10 mouse cellular contexts compared by ENCODE assay signal in the genomic region with DNA sequence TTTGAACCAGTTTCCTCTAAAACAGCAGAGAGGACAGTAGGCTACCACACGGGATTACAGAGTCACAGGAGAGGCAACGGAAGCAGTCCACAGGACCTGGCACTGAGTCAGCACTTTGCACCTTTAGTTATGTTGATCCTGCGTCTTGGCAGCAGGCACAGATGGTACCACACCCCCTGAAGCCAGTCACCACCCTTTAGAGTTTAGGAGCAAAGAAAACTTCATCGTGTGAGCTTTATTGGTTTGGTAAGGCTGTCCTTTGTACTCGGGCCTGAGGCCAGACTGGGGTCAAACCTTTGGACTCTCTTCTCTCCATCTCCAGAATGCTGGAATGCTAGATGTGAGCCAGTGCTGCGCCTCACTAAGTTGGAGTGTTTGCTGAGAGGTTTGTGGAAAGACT. TPM values are rescaled to one million over a fixed set of nuclear protein-coding genes. Genes with fewer than 3 reads are reported as not detected.
DNase-seq lines count a peak whose midpoint lies in the region; ATAC-seq and TF ChIP-seq lines count a peak whose summit lies in the region.
"Had no signal": no experiment of that assay in that cellular context is flagged by ENCODE, and none has a peak within 500 bp of the region (broad histone marks: within the 10 kb centered on the region; RNA-seq: fewer than 3 reads in every experiment).

No protein-coding gene starts in this region.

- no peaks in the 10 kb centered on the region for H3K27me3 ChIP-seq in heart, embryonic 13.5 days (replicated peaks)
- H3K27me3 ChIP-seq in heart, embryonic 12.5 days (replicated peaks) = no peaks in the 10 kb centered on the region
- H3K27me3 ChIP-seq in embryonic facial prominence, embryonic 10.5 days (replicated peaks; ENCODE audit: low read depth, poor library complexity, severe bottlenecking) = 0 out of 2 replicates have a peak, but pooled peaks cover 3% of the 10 kb centered on the region
- H3K27me3 ChIP-seq in small intestine, adult 2 months (ENCODE audit: control insufficient read depth, insufficient read depth, low read length) = no peaks in the 10 kb centered on the region
- H3K27me3 ChIP-seq: limb, embryonic 13.5 days had no signal

- TF ChIP-seq CTCF in small intestine, adult 2 months (IDR thresholded peaks at IDR 0.05; ENCODE audit: extremely low read depth, insufficient read length, insufficient replicate concordance, low read depth, low read length) = no peak

- peak; percentile 10 for DNase-seq in embryonic facial prominence, embryonic 10.5 days (ENCODE audit: low spot score)
- DNase-seq in large intestine, adult 2 months (ENCODE audit: low read depth, low spot score) = peak; percentile 90
- DNase-seq in left cerebral cortex, postnatal 36 days (ENCODE audit: low spot score in 2 of 2) = no peak
- DNase-seq in adipocyte (ENCODE audit: low spot score) = no peak
- DNase-seq in right cerebral cortex, adult 18-20 months = no peak
- DNase-seq: gastrocnemius, postnatal 25 days had no signal

- peaks cover 20% of the 10 kb centered on the region for H3K36me3 ChIP-seq in heart, embryonic 13.5 days
- H3K36me3 ChIP-seq in heart, embryonic 12.5 days = peaks cover 19% of the 10 kb centered on the region
- peaks cover 18% of the 10 kb centered on the region for H3K36me3 ChIP-seq in embryonic facial prominence, embryonic 10.5 days (replicated peaks)
- peaks cover 4% of the 10 kb centered on the region; the same call in 1 of the 2 replicates for H3K36me3 ChIP-seq in small intestine, adult 2 months (ENCODE audit: control insufficient read depth, insufficient read depth, low read length)

- 0 out of 2 replicates have a peak overlapping the region, but pooled peaks have one; percentile 15 for H3K27ac ChIP-seq in heart, embryonic 13.5 days (replicated peaks)
- no peak overlapping the region for H3K27ac ChIP-seq in heart, embryonic 12.5 days (ENCODE audit: poor library complexity, severe bottlenecking)
- no peak overlapping the region for H3K27ac ChIP-seq in embryonic facial prominence, embryonic 10.5 days (replicated peaks)
- peak overlapping the region; percentile 77 for H3K27ac ChIP-seq in small intestine, adult 2 months (ENCODE audit: insufficient read depth, low read depth, low read length)
- H3K27ac ChIP-seq: limb, embryonic 13.5 days had no signal

- H3K9ac ChIP-seq in heart, embryonic 13.5 days = no peak overlapping the region
- no peak overlapping the region for H3K9ac ChIP-seq in heart, embryonic 12.5 days
- H3K9ac ChIP-seq: limb, embryonic 13.5 days had no signal

- ATAC-seq in heart, embryonic 13.5 days (ENCODE audit: extremely low read depth, insufficient number of reproducible peaks, low FRiP score, low TSS enrichment) = no peak
- ATAC-seq in heart, embryonic 12.5 days (ENCODE audit: insufficient number of reproducible peaks, low FRiP score) = no peak

- no peak overlapping the region for H3K4me2 ChIP-seq in heart, embryonic 13.5 days
- no peak overlapping the region for H3K4me2 ChIP-seq in heart, embryonic 12.5 days
- H3K4me2 ChIP-seq: limb, embryonic 13.5 days had no signal

- no peak for TF ChIP-seq POLR2A in small intestine, adult 2 months (IDR thresholded peaks at IDR 0.05; ENCODE audit: low read depth, low read length)

- WGBS in heart, embryonic 13.5 days = 31% methylated on average over 6 of the region's 6 CpGs
- 36% methylated on average over 6 of the region's 6 CpGs for WGBS in heart, embryonic 12.5 days
- 42% methylated on average over 6 of the region's 6 CpGs for WGBS in embryonic facial prominence, embryonic 10.5 days
- 5% methylated on average over 6 of the region's 6 CpGs for WGBS in large intestine, adult 2 months
- 6% methylated on average over 6 of the region's 6 CpGs for WGBS in small intestine, adult 2 months

- peaks cover 19% of the 10 kb centered on the region for H3K4me1 ChIP-seq in heart, embryonic 13.5 days
- H3K4me1 ChIP-seq in heart, embryonic 12.5 days (replicated peaks) = peaks cover 9% of the 10 kb centered on the region; the same call in 1 of the 2 replicates
- peaks cover 16% of the 10 kb centered on the region for H3K4me1 ChIP-seq in embryonic facial prominence, embryonic 10.5 days
- peaks cover 27% of the 10 kb centered on the region for H3K4me1 ChIP-seq in small intestine, adult 2 months (ENCODE audit: control insufficient read depth, insufficient read depth, insufficient read length, low read length)

- no peaks in the 10 kb centered on the region for H3K9me3 ChIP-seq in heart, embryonic 13.5 days
- no peaks in the 10 kb centered on the region for H3K9me3 ChIP-seq in heart, embryonic 12.5 days (replicated peaks)
- H3K9me3 ChIP-seq in embryonic facial prominence, embryonic 10.5 days = peaks cover 4% of the 10 kb centered on the region; the same call in 1 of the 2 replicates
- H3K9me3 ChIP-seq: limb, embryonic 13.5 days had no signal

- intact Hi-C loops in left cerebral cortex, postnatal 36 days (cut with DNase I) = no loop called here

- H3K4me3 ChIP-seq in heart, embryonic 13.5 days = no peak overlapping the region
- H3K4me3 ChIP-seq in heart, embryonic 12.5 days = no peak overlapping the region
- no peak overlapping the region for H3K4me3 ChIP-seq in embryonic facial prominence, embryonic 10.5 days
- H3K4me3 ChIP-seq in small intestine, adult 2 months (ENCODE audit: low read depth, low read length) = no peak overlapping the region
- H3K4me3 ChIP-seq: limb, embryonic 13.5 days had no signal

RNA-seq across cellular contexts. Expression of a gene that starts 11.3 kb away (rescaled TPM):
- polyA plus RNA-seq in heart, embryonic 13.5 days (2015; fragmentation: Nextera tagmentation; extraction: Ambion mirVana) = not detected in 2 replicates
- not detected in 2 replicates for polyA plus RNA-seq in heart, embryonic 12.5 days (2016; fragmentation: Nextera tagmentation; extraction: Ambion mirVana)
- not detected in 2 replicates for polyA plus RNA-seq in embryonic facial prominence, embryonic 10.5 days (2016; fragmentation: Nextera tagmentation; extraction: Ambion mirVana)
- polyA plus RNA-seq in large intestine, adult 2 months (2012; rRNA removed) = not detected in 2 replicates
- polyA plus RNA-seq in small intestine, adult 2 months (2012; rRNA removed) = not detected in 2 replicates
- not detected for total RNA-seq in left cerebral cortex, postnatal 36 days (2021)
- total RNA-seq: gastrocnemius, postnatal 25 days had no signal
- polyA plus RNA-seq: limb, embryonic 13.5 days had no signal

RNA-seq across cellular contexts. Expression of a gene that starts 20.7 kb away (rescaled TPM):
- polyA plus RNA-seq in heart, embryonic 13.5 days (2015; fragmentation: Nextera tagmentation; extraction: Ambion mirVana) = 19.1 TPM in 2 replicates
- polyA plus RNA-seq in heart, embryonic 12.5 days (2016; fragmentation: Nextera tagmentation; extraction: Ambion mirVana) = 22.8 and 23.3 TPM in 2 replicates
- polyA plus RNA-seq in embryonic facial prominence, embryonic 10.5 days (2016; fragmentation: Nextera tagmentation; extraction: Ambion mirVana) = 8.4 and 8.7 TPM in 2 replicates
- polyA plus RNA-seq in large intestine, adult 2 months (2012; rRNA removed) = 86.0 and 97.3 TPM in 2 replicates
- polyA plus RNA-seq in small intestine, adult 2 months (2012; rRNA removed) = 70.0 and 133 TPM in 2 replicates
- total RNA-seq in left cerebral cortex, postnatal 36 days (2021) = 1 to 10 TPM; 7.0 to 7.9 TPM

RNA-seq across cellular contexts. Expression of a gene that starts 32.7 kb away (rescaled TPM):
- 11.8 and 12.9 TPM in 2 replicates for polyA plus RNA-seq in heart, embryonic 13.5 days (2015; fragmentation: Nextera tagmentation; extraction: Ambion mirVana)
- 12.9 and 13.0 TPM in 2 replicates for polyA plus RNA-seq in heart, embryonic 12.5 days (2016; fragmentation: Nextera tagmentation; extraction: Ambion mirVana)
- 11.3 and 11.9 TPM in 2 replicates for polyA plus RNA-seq in embryonic facial prominence, embryonic 10.5 days (2016; fragmentation: Nextera tagmentation; extraction: Ambion mirVana)
- 3.9 and 4.7 TPM in 2 replicates for polyA plus RNA-seq in large intestine, adult 2 months (2012; rRNA removed)
- polyA plus RNA-seq in small intestine, adult 2 months (2012; rRNA removed) = 1.6 and 3.3 TPM in 2 replicates
- 10 to 100 TPM; 13.2 to 17.7 TPM for total RNA-seq in left cerebral cortex, postnatal 36 days (2021)

RNA-seq across cellular contexts. Expression of a gene that starts 45.9 kb away (rescaled TPM):
- 26.3 and 28.2 TPM in 2 replicates for polyA plus RNA-seq in heart, embryonic 13.5 days (2015; fragmentation: Nextera tagmentation; extraction: Ambion mirVana)
- 38.6 and 39.8 TPM in 2 replicates for polyA plus RNA-seq in heart, embryonic 12.5 days (2016; fragmentation: Nextera tagmentation; extraction: Ambion mirVana)
- 88.1 and 92.1 TPM in 2 replicates for polyA plus RNA-seq in embryonic facial prominence, embryonic 10.5 days (2016; fragmentation: Nextera tagmentation; extraction: Ambion mirVana)
- polyA plus RNA-seq in large intestine, adult 2 months (2012; rRNA removed) = 12.1 and 15.7 TPM in 2 replicates
- 8.6 and 12.0 TPM in 2 replicates for polyA plus RNA-seq in small intestine, adult 2 months (2012; rRNA removed)
- total RNA-seq in left cerebral cortex, postnatal 36 days (2021) = 10 to 100 TPM; 23.7 to 27.3 TPM

Comparison
In these comparisons a context has a peak if more than half of its experiments do, and no peak if none do; other contexts are left out.
1. H3K27ac ChIP-seq: peak in heart, embryonic 13.5 days (single experiment) and small intestine, adult 2 months (single experiment); none in heart, embryonic 12.5 days (single experiment) and embryonic facial prominence, embryonic 10.5 days (single experiment).
2. DNase-seq: peak in embryonic facial prominence, embryonic 10.5 days (single experiment) and large intestine, adult 2 months (single experiment); none in left cerebral cortex, postnatal 36 days (0 of 2), adipocyte (single experiment) and right cerebral cortex, adult 18-20 months (single experiment).